Mouse (Mus musculus): ENCODE measurements around the gene Cmtm7. TPM values are rescaled to one million over a fixed set of nuclear protein-coding genes. Genes with fewer than 3 reads are reported as not detected.
A peak's percentile ranks its signal among the peaks of the same experiment; 100 is the strongest.
"Not testable (repeated sequence)": the region's sequence is repeated elsewhere in the genome, so short reads cannot be mapped to it uniquely, and the experiment has no call there.

Cmtm7 gene
- polyA plus RNA-seq, 1 experiment from 2014 or later, result 50.9 TPM

DNA sequence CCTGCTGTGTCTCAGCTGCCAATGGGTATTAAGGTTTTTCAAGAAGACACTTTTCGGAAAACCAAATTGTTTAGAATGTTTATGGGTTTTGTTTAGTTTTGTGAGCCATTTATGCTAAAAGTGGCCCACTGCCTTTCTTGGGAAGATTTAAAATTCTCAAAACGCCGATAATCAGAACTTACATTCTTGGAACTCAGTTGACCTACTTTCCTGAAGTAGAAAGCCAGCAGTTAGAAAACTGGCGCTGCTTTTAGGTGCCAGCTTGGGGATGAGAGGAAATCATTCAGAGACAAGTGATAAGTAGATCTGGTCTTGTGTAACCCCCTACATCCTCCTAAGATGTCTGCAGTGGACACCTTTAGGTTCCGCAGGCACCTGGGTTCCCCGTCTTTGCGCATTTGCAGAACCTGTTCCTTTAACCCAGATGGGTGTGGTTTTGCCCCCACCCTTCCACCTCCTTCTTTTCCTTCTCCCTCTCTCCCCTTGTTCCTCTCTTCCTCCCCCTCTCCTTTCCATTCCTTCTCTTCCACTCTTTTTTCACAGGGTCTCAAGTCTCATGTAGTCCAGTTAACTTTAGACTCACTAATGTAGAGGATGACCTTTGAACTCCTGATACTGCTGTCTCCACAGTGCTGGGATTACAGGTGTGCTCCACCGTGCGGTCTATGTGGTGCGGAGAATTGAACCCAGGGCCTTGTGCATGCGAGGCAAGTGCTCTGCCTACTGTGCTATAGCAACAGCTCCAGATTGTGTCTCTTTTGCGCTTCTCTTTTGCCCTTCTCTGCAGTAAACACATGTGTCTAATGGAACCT is 49.6 kb downstream of the Cmtm7 start:
- peak overlapping the region; percentile 89 for H3K9ac ChIP-seq
- H3K4me2 ChIP-seq (replicated peaks), result peak overlapping the region; percentile 59
- no peak for ATAC-seq (ENCODE audit: low FRiP score)
- H3K9me3 ChIP-seq (replicated peaks), result no peaks in the 10 kb centered on the region
- peak overlapping the region; percentile 89 for H3K4me3 ChIP-seq
- H3K27me3 ChIP-seq, result no peaks in the 10 kb centered on the region
- WGBS, result 76% methylated on average over 12 of the region's 12 CpGs
- H3K36me3 ChIP-seq, result no peaks in the 10 kb centered on the region
- peaks cover 21% of the 10 kb centered on the region for H3K4me1 ChIP-seq
- H3K27ac ChIP-seq, result no peak overlapping the region

DNA sequence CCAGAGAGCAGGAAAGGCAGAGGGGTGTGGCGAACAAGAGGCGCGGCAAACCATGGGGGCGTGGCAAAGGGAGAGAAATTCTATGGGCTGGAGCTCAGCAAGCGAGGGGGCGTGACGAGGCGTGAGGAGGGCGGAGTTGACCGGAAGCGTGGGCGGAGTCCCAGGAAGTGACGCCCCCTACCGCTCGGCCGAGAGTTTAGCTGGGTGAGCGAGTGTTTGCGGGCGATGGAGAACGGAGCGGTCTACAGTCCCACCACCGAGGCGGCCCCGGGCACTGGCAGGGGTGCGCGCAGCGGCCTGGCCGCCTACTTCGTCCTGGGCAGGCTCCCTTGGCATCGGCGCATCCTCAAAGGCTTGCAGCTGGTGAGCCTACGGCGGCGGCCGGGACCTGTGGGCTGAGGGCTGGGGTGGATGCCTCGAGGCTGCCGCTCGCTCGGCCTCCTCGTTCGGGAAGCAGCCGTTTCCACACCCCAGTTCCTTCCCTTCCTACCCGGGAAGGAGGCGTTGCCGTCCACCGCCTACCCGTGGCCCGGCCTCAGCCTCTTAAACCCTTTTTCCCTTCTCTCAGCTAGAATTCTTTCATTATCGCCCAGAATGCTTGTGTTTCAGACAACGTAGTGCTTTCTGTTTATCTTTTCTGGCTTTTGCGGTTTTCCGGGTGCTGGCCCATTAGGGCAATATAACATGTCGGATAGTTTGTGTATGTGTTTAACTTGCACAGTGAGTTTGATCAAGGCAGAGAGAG is 50.5 kb downstream of the Cmtm7 start, which contains the start of gene Cmtm6:
Gene Cmtm6, plus strand, starts transcription at position 106 of the 745 bp plus-strand sequence.
- Histone ChIP-seq H3K9ac (peak within 1 kb of the TSS; percentile 89), H3K9me3 (replicated peaks) (no peaks in the 10 kb centered on the region), H3K4me1 (peaks cover 21% of the 10 kb centered on the region), H3K27ac (peak within 1 kb of the TSS; percentile 85), H3K36me3 (no peaks in the 10 kb centered on the region), H3K27me3 (no peaks in the 10 kb centered on the region), H3K4me3 (peak within 1 kb of the TSS; percentile 89), H3K4me2 (replicated peaks) (peak within 1 kb of the TSS; percentile 59)
- under 1% methylated on average over 53 of the region's 53 CpGs for WGBS
- ATAC-seq (ENCODE audit: low FRiP score), result peak; percentile 91

DNA sequence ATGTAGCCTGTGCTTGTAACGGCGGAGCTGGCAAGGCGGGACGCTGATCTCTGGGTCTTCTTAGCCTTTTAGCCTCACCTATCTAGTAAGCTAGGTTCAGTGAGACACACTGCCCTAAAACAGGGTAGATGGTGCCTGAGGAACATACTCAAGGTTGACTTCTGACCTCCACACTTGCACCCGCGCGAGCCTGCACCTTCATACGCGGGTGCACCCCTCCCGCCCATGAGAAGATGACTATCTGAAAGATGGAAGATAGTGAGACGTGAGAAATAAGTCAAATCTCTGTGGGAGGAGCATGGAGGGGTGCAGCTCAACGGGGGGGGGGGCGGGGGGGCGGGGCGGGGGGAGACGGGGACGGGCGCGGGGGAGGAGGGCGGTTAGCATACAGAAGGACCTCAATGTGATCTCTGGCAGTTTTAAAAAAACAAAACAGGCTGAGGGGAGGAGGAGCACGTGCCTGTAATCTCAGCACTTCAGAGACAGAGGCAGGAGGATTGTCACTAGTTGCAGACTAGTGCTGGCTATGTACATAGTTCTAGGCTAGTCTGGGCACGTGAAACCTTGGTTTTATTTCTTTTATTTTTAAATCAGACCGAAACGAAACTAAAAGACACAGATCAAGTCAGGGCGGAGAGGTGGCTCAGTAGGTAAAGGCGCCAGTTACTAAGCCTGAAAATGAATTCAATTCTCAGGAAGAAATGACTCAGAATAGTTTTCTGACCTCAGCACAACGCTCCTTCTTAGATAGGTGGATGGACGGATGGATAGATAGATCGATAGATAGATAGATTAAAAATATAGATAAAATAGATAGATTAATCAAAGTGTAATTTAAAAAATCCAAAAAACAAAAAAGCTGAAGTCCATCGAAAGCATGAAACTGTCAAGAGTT is 51.5 kb downstream of the Cmtm7 start:
- Histone ChIP-seq H3K4me2 (replicated peaks) (peak overlapping the region; percentile 59), H3K27ac (no peak overlapping the region), H3K9me3 (replicated peaks) (no peaks in the 10 kb centered on the region), H3K4me3 (peak overlapping the region; percentile 89; the same call in 1 of the 2 replicates), H3K4me1 (peaks cover 21% of the 10 kb centered on the region), H3K27me3 (no peaks in the 10 kb centered on the region), H3K36me3 (peaks cover 5% of the 10 kb centered on the region), H3K9ac (no peak overlapping the region)
- 36% methylated on average over 30 of the region's 30 CpGs for WGBS
- ATAC-seq (ENCODE audit: low FRiP score), result no peak

DNA sequence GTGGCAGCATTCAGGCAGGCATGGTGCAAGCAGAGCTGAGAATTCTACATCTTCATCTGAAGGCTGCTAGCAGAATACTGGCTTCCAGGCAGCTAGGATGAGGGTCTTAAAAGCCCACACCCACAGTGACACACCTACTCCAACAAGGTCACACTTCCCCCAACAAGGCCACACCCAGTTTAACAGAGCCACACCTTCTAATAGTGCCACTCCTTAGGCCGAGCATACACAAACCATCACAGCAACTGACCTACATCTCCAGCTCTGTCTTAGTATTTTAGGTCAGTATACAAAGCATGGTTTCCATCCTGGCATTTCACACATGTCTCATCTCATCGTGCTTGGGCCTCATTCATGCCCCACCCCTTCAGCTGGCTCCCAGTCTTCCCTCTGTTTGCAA is 53.2 kb downstream of the Cmtm7 start:
- not testable (repeated sequence) for H3K9me3 ChIP-seq (replicated peaks); ATAC-seq (ENCODE audit: low FRiP score); H3K27me3 ChIP-seq; H3K4me3 ChIP-seq; H3K27ac ChIP-seq; H3K4me2 ChIP-seq (replicated peaks); H3K9ac ChIP-seq
- WGBS, result 74% methylated on average over 2 of the region's 2 CpGs
- Histone ChIP-seq H3K4me1 (peaks cover 19% of the 10 kb centered on the region), H3K36me3 (peaks cover 21% of the 10 kb centered on the region)

DNA sequence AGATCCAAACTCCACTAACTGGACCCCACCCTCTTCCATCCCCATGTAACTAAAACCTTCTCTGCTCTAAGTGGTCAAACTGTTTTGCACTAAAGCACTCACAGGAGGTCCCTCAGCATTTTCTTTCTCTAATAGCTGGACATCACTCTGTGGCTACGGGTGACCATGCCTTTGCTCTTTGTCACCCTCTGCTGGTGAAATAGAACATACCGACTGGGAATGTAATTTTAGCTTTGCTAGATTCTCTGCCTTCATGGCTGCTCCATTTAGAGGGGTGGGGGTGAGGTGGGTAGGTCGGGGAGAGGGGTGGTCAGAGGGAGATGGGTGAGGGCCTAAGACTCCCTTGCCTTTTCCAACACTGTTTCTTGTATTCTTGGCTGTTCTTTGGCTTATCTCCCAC is 54.3 kb downstream of the Cmtm7 start:
- Histone ChIP-seq H3K9me3 (replicated peaks) (no peaks in the 10 kb centered on the region), H3K36me3 (peaks cover 31% of the 10 kb centered on the region), H3K27me3 (no peaks in the 10 kb centered on the region), H3K4me1 (peaks cover 11% of the 10 kb centered on the region), H3K4me2 (replicated peaks) (no peak overlapping the region), H3K4me3 (no peak overlapping the region), H3K9ac (no peak overlapping the region), H3K27ac (no peak overlapping the region)
- no peak for ATAC-seq (ENCODE audit: low FRiP score)
- WGBS, result 6% methylated on average over 3 of the region's 3 CpGs

DNA sequence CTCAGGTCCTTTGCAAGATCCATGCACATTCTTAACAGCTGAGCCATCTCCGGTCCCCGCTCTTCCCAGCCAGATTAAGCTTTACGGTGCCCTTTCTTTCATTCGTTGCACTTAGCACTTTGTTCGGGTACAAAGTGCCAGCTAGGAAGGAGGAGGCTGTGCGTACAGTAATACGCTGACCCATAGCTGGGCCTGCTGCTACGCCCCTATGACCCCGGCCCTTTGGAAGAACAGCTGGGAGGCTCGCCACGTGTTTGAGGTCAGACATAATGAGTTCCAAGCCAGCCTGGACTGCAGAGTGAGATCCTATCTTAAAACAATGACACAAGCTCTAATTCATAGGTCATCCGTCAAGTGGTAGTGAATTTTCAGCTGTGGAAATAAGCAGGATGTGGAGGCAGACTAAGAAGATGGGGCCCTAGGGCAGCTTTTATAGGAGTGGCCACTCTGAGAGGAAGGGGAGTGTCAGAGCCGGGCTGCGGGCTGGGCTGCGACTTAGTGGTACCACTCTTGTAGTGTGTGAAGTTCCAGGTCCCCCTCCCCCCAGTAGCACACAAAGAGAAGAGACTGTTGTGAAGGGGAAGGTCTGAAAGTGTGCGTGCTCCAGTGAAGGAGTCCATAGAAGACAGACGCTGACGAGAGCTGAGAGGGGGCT is 64.9 kb downstream of the Cmtm7 start:
- H3K4me2 ChIP-seq (replicated peaks), result no peak overlapping the region
- no peak for ATAC-seq (ENCODE audit: low FRiP score)
- peaks cover 93% of the 10 kb centered on the region for H3K36me3 ChIP-seq
- H3K9ac ChIP-seq, result no peak overlapping the region
- H3K27me3 ChIP-seq, result no peaks in the 10 kb centered on the region
- H3K9me3 ChIP-seq (replicated peaks), result no peaks in the 10 kb centered on the region
- no peaks in the 10 kb centered on the region for H3K4me1 ChIP-seq
- H3K4me3 ChIP-seq, result no peak overlapping the region
- H3K27ac ChIP-seq, result no peak overlapping the region
- 81% methylated on average over 18 of the region's 18 CpGs for WGBS

DNA sequence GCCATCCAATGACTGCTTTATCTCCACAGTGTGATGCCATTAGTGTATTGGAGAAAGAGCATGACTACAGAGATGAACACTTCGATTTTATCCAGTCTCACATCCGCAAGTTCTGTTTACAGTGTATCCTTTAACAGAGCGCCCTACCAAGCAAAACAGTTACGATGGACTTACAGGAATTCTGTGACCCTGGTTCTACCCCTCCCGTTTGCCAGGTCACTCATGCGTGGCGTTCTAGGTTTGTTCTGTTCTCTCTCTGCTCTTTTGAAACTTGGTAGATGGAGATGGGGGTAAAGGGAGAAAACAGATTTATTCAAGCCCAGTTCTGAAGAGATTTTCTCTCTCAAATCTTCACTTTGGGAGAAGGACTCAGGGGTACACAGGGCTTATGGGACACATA is 68.2 kb downstream of the Cmtm7 start:
- no peak overlapping the region for H3K9ac ChIP-seq
- H3K9me3 ChIP-seq (replicated peaks), result no peaks in the 10 kb centered on the region
- H3K27me3 ChIP-seq, result no peaks in the 10 kb centered on the region
- ATAC-seq (ENCODE audit: low FRiP score), result no peak
- no peak overlapping the region for H3K27ac ChIP-seq
- H3K4me3 ChIP-seq, result no peak overlapping the region
- WGBS, result 96% methylated on average over 7 of the region's 7 CpGs
- H3K36me3 ChIP-seq, result peaks cover 87% of the 10 kb centered on the region
- no peak overlapping the region for H3K4me2 ChIP-seq (replicated peaks)
- H3K4me1 ChIP-seq, result no peaks in the 10 kb centered on the region

- Histone ChIP-seq H3K9me3 (replicated peaks) (no peaks in the 10 kb centered on the region), H3K36me3 (peaks cover 87% of the 10 kb centered on the region), H3K9ac (no peak overlapping the region), H3K4me1 (no peaks in the 10 kb centered on the region), H3K27me3 (no peaks in the 10 kb centered on the region), H3K4me2 (replicated peaks) (no peak overlapping the region), H3K27ac (no peak overlapping the region), H3K4me3 (no peak overlapping the region)
- no peak for ATAC-seq (ENCODE audit: low FRiP score)
- WGBS, result 86% methylated on average over 7 of the region's 7 CpGs
These were observed 71.3 kb downstream of the Cmtm7 start for GRCm38 (mm10) chr9:114710345-114710744.

- WGBS, result 98% methylated on average over 4 of the region's 4 CpGs
- H3K27me3 ChIP-seq, result no peaks in the 10 kb centered on the region
- ATAC-seq (ENCODE audit: low FRiP score), result no peak
- H3K9ac ChIP-seq, result no peak overlapping the region
- no peaks in the 10 kb centered on the region for H3K4me1 ChIP-seq
- H3K27ac ChIP-seq, result no peak overlapping the region
- peaks cover 72% of the 10 kb centered on the region for H3K36me3 ChIP-seq
- H3K4me2 ChIP-seq (replicated peaks), result no peak overlapping the region
- no peaks in the 10 kb centered on the region for H3K9me3 ChIP-seq (replicated peaks)
- H3K4me3 ChIP-seq, result no peak overlapping the region
These were observed 73.9 kb downstream of the Cmtm7 start for GRCm38 (mm10) chr9:114707805-114708204.
